Mouse (Mus musculus): ENCODE data around the gene Cdc42se1.

DNA sequence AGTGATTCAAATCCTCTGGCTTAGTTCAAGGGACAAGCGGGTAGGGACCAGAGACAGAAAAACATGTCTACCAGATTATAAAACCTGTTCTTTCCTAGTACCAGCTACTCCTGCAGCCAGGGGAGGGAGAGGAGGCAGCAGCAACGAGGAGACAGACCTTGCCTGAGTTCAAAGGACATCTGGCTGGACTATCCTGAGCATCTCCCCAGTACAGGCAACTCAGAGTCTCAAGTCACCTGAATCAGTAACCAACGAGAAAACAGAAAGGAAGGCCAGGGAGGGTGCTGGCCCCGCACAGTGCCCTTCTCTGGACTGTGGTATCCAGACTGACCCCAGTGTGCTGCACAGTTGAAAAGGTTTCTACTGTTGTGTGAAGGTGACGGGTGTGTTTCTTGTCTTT, 28.4 kb downstream of the Cdc42se1 start:
- TF ChIP-seq CTCF (IDR thresholded peaks at IDR 0.05; ENCODE audit: low read depth, low read length), result no peak
- no peak for TF ChIP-seq POLR2A (IDR thresholded peaks at IDR 0.05; ENCODE audit: borderline replicate concordance, low read depth, low read length)

Data from bone marrow macrophage, adult 2 months (primary cell).